Mouse (Mus musculus) liver, postnatal 0 days (tissue): ENCODE results near the gene Dnajc30. TPM values are rescaled to one million over a fixed set of nuclear protein-coding genes. Genes with fewer than 3 reads are reported as not detected.

Experiments
- ATAC-seq: fragments of 200-750 bp; cut with Nextera tagmentation; 2 replicates; pipeline ENCODE4 v1.8.0; 2017; ENCODE audit warnings: mild to moderate bottlenecking, moderate library complexity
- DNase-seq: peaks from one replicate; pipeline ENCODE4 v3.0.0-alpha.2; 2016
- H3K27ac ChIP-seq: fragments of 300-500 bp; sonication (generic); 2 replicates; pipeline ENCODE4 v1.5.1; 2014; ENCODE audit warnings: antibody characterized with exemption, moderate library complexity, mild to moderate bottlenecking, low read depth
- H3K27me3 ChIP-seq: fragments of 300-500 bp; sonication (generic); 2 replicates; pipeline ENCODE4 v1.6.1; 2014; ENCODE audit warnings: low read length, control low read depth, mixed read lengths; ENCODE audit not compliant: insufficient read depth
- H3K36me3 ChIP-seq: fragments of 300-500 bp; sonication (generic); replicated peaks from 2 replicates; pipeline ENCODE4 v1.6.1; 2014; ENCODE audit warnings: mild to moderate bottlenecking, control low read depth, low read length, moderate library complexity, mixed read lengths; ENCODE audit not compliant: insufficient read depth
- H3K4me1 ChIP-seq: fragments of 300-500 bp; sonication (generic); 2 replicates; pipeline ENCODE4 v1.6.1; 2014; ENCODE audit warnings: antibody characterized with exemption, mild to moderate bottlenecking, control low read depth; ENCODE audit not compliant: insufficient read depth
- H3K4me2 ChIP-seq: fragments of 300-500 bp; sonication (generic); 2 replicates; pipeline ENCODE4 v1.6.1; 2014; ENCODE audit warnings: low read depth, mild to moderate bottlenecking, low read length, moderate library complexity, mixed read lengths
- H3K4me3 ChIP-seq: fragments of 300-500 bp; sonication (generic); 2 replicates; pipeline ENCODE4 v1.5.1; 2014; ENCODE audit warnings: low read depth, low read length
- H3K9ac ChIP-seq: fragments of 300-500 bp; sonication (generic); replicated peaks from 2 replicates; pipeline ENCODE4 v1.6.1; 2014; ENCODE audit warnings: mild to moderate bottlenecking, moderate library complexity
- H3K9me3 ChIP-seq: fragments of 300-500 bp; sonication (generic); 2 replicates; pipeline ENCODE4 v1.6.1; 2016; ENCODE audit warnings: mild to moderate bottlenecking, control low read depth, low read length, mixed read lengths
- CTCF ChIP-seq: sonication (generic); IDR thresholded peaks from 2 replicates; pipeline ENCODE4 v1.5.1; 2016; ENCODE audit warnings: antibody characterized with exemption, low read depth
- EP300 ChIP-seq: IDR thresholded peaks from 2 replicates; pipeline ENCODE4 v1.6.1; 2016; ENCODE audit warnings: antibody characterized with exemption, low read depth, mild to moderate bottlenecking
- WGBS: fragments of 180-500 bp; shearing (Covaris S2); extraction: QIAGEN DNeasy Blood & Tissue Kit; methylation state at CpG from one replicate; pipeline ENCODE4 v1.1.7; 2014; ENCODE audit not compliant: insufficient replicate concordance; 5-methylcytosine and 5-hydroxymethylcytosine counted together
- polyA plus RNA-seq: library from polyadenylated mRNA; unstranded; fragments of >200 nt; fragmentation: Nextera tagmentation; extraction: Ambion mirVana; gene quantifications from 2 replicates; pipeline ENCODE4 v1.2.1, GENCODE M21; 2015

Dnajc30 gene
- polyA plus RNA-seq, 1 experiment from 2014 or later, result 28.7 TPM

DNA sequence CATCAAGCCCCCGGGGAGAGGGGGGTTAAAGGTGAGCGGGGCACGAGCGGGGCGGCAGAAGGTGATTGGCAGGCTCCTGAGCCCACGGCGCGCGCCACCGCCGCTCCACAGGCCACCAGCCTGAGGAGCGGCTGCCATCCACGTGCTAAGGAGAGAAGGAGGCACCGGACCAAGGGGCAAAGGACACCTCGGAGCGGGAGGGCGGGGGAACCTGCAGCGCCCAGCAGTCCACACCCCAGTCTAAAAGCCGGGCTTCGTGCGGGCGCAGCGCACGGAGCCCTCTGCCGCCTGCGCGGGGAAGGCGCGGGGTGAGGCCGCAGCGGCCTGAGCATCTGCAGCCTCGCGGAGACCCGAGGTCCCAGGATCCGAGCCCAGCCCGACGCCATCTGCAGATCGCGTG, 25.7 kb downstream of the Dnajc30 start, which contains the start of gene Mlxipl:
TSS of gene Mlxipl (plus strand) at position 238 of the 400 bp plus-strand sequence.
- peak; percentile 86 for ATAC-seq
- H3K9me3 ChIP-seq, result no peaks in the 10 kb centered on the region
- H3K4me3 ChIP-seq, result no peak within 1 kb of the TSS
- no peaks in the 10 kb centered on the region for H3K4me1 ChIP-seq
- H3K27me3 ChIP-seq, result peaks cover 38% of the 10 kb centered on the region
- H3K27ac ChIP-seq, result no peak within 1 kb of the TSS
- peak; percentile 39 for DNase-seq
- no peak within 1 kb of the TSS for H3K9ac ChIP-seq
- H3K36me3 ChIP-seq, result no peaks in the 10 kb centered on the region
- H3K4me2 ChIP-seq, result 0 out of 2 replicates have a peak within 1 kb of the TSS, but pooled peaks have one; percentile 22
- WGBS, result 6% methylated on average over 37 of the region's 39 CpGs
- TF ChIP-seq EP300 (no peak), CTCF (0 out of 2 replicates have a peak, but pooled peaks have one; percentile 5)

- ATAC-seq, result peak; percentile 81
- TF ChIP-seq CTCF, result no peak
- Histone ChIP-seq H3K4me3 (no peak overlapping the region), H3K4me1 (no peaks in the 10 kb centered on the region), H3K27ac (no peak overlapping the region), H3K4me2 (no peak overlapping the region), H3K36me3 (no peaks in the 10 kb centered on the region), H3K9me3 (no peaks in the 10 kb centered on the region), H3K9ac (no peak overlapping the region), H3K27me3 (0 out of 2 replicates have a peak, but pooled peaks cover 3% of the 10 kb centered on the region)
- DNase-seq, result no peak
- WGBS, result 38% methylated on average over 1 of the region's 1 CpGs
These were observed 37.0 kb downstream of the Dnajc30 start for GRCm38 (mm10) chr5:135100981-135101380.

DNA sequence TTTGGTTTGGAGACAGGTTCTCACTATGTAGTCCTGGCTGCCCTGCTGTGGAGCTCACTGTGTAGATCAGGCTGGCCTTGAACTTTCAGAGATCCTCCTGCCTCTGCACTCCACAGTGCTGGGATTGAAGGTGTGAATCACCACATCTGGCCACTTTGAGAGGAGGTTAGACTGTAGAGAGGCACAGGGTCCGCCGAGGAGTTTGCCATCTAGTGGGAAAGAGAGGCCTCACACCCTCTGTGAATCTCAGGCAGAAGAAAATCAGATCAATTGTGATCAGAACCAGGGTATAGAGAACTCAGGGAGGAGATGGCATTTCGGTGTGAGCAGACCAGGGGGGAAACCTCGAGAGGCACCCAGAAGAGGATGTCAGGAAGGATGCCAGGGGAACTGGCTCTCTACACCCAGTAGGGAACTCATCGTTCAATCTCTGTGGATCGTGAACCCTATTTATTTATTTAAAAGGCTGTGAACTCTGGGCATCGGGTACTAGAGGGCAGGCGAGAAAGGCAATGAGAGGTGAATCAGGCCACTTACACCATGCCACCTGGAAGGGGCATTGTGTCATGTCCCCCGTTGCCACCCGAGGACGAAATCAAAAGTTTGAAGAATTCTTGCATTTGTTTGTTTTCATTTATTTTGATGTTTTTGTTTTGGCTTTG, 40.1 kb downstream of the Dnajc30 start:
- Histone ChIP-seq H3K4me1 (peaks cover 3% of the 10 kb centered on the region), H3K4me2 (no peak overlapping the region), H3K9me3 (no peaks in the 10 kb centered on the region), H3K27me3 (peaks cover 28% of the 10 kb centered on the region), H3K9ac (no peak overlapping the region), H3K36me3 (no peaks in the 10 kb centered on the region), H3K27ac (no peak overlapping the region), H3K4me3 (no peak overlapping the region)
- ATAC-seq (no peak), DNase-seq (no peak)
- WGBS, result 56% methylated on average over 11 of the region's 11 CpGs
- TF ChIP-seq EP300 (no peak), CTCF (peak; percentile 65)

DNA sequence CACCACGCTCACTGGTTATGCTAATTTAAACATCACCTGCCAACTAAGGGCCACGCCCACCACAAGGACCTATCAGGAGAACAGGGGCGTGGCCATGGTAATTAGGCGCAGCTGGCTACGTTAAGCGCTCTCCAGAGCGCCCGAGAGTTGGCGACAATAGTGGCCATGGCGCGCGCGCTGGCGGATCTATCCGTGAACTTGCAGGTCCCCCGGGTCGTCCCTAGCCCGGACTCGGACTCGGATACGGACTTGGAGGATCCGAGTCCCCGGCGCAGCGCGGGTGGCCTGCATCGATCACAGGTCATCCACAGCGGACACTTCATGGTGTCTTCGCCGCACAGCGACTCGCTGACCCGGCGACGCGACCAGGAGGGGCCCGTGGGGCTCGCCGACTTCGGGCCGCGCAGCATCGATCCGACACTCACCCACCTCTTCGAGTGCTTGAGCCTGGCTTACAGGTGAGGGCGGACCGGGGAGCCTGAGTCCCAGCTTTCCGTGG, 42.8 kb downstream of the Dnajc30 start:
- H3K36me3 ChIP-seq, result no peaks in the 10 kb centered on the region
- WGBS, result under 1% methylated on average over 48 of the region's 48 CpGs
- H3K4me3 ChIP-seq, result peak overlapping the region; percentile 58
- H3K9me3 ChIP-seq, result no peaks in the 10 kb centered on the region
- peak overlapping the region; percentile 95 for H3K27ac ChIP-seq
- peak; percentile 65 for ATAC-seq
- H3K4me2 ChIP-seq, result peak overlapping the region; percentile 76
- peak overlapping the region; percentile 73 for H3K9ac ChIP-seq
- peaks cover 28% of the 10 kb centered on the region for H3K27me3 ChIP-seq
- TF ChIP-seq CTCF (no peak), EP300 (0 out of 2 replicates have a peak, but pooled peaks have one; percentile 31)
- peaks cover 11% of the 10 kb centered on the region for H3K4me1 ChIP-seq
- DNase-seq, result peak; percentile 86

DNA sequence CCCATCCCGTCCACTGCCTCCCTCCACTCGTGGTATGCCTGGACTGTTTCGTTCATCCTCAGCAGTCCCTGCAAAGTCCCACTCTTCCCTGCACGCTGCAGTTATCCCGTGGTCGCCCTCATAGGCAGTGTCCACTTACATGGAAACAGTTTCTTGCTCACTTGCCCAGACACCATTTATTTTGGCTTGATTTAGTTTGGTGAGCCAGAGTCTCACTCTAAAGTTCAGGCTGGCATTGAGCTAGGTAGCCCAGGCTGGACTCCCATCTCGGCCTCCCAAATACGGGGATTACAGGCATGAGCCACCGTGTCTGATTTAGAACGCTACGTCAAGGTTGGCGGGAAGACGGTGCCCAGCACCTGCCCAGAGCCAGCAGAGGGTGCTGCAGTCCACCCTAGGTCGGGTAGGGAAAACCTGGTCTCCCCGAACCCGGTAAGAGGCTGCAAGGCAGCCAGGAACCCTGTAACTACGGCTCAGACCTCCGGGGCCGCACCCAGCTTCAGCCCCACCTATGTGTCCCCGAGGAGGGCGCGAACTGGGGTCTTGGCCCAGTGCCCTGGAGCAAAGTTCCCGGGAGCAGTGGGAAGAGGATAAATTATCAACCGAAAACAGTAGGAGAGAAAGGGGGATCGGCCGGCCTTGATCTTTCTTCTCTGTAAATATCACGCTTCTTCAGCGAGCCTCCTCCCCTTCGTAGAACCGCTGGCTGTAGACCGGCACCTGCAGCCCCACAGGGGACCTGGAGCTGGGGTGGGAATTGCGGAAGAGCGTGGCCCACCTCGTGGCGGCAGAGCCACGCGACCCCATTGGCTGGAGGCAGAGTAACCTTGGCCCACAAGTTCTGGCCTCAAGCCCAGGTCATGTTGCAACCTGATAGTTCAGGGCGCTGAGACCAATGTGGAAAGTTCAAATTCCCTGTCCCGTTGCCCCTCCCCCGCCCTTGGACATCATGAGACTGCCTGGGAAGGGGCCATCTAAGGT, 43.8 kb downstream of the Dnajc30 start:
- peak overlapping the region; percentile 76 for H3K4me2 ChIP-seq
- TF ChIP-seq CTCF, result peak; percentile 74
- peak; percentile 82 for TF ChIP-seq EP300
- no peaks in the 10 kb centered on the region for H3K9me3 ChIP-seq
- peaks cover 11% of the 10 kb centered on the region for H3K4me1 ChIP-seq
- H3K4me3 ChIP-seq, result peak overlapping the region; percentile 58
- WGBS, result 9% methylated on average over 40 of the region's 40 CpGs
- ATAC-seq, result peak; percentile 86
- peak overlapping the region; percentile 95 for H3K27ac ChIP-seq
- peak overlapping the region; percentile 73 for H3K9ac ChIP-seq
- H3K27me3 ChIP-seq, result peaks cover 28% of the 10 kb centered on the region
- H3K36me3 ChIP-seq, result no peaks in the 10 kb centered on the region
- DNase-seq, result peak; percentile 88

- H3K4me2 ChIP-seq, result peak overlapping the region; percentile 76
- no peaks in the 10 kb centered on the region for H3K36me3 ChIP-seq
- no peak overlapping the region for H3K4me3 ChIP-seq
- H3K4me1 ChIP-seq, result peaks cover 11% of the 10 kb centered on the region
- H3K9ac ChIP-seq, result peak overlapping the region; percentile 44; the same call in 1 of the 2 replicates
- peaks cover 28% of the 10 kb centered on the region for H3K27me3 ChIP-seq
- DNase-seq (no peak), ATAC-seq (no peak)
- 39% methylated on average over 6 of the region's 6 CpGs for WGBS
- H3K9me3 ChIP-seq, result no peaks in the 10 kb centered on the region
- TF ChIP-seq CTCF (no peak), EP300 (no peak)
- H3K27ac ChIP-seq, result peak overlapping the region; percentile 95
These were observed 45.0 kb downstream of the Dnajc30 start for GRCm38 (mm10) chr5:135109017-135109416.
